Mouse (Mus musculus) thymus, postnatal 14 days (tissue): ENCODE measurements around the gene Sgpp1.

ENCODE experiments used
- DNase-seq: peaks from one replicate; pipeline ENCODE4 v3.0.0; 2021

The Sgpp1 gene

GRCm38 (mm10) chr12:75735246-75736200 is at the start of gene Sgpp1:
Gene Sgpp1, minus strand, starts transcription at chr12:75735729.
- DNase-seq: peak; percentile 91

- DNase-seq: no peak
Observed at GRCm38 (mm10) chr12:75784271-75784751, 48.8 kb upstream of the Sgpp1 start.

- DNase-seq: no peak
Observed at GRCm38 (mm10) chr12:75781995-75782394, 46.5 kb upstream of the Sgpp1 start.

- DNase-seq: no peak
Observed at GRCm38 (mm10) chr12:75781445-75781844, 45.9 kb upstream of the Sgpp1 start.

GRCm38 (mm10) chr12:75772424-75773034 is 37.0 kb upstream of the Sgpp1 start:
- peak; percentile 79 for DNase-seq

GRCm38 (mm10) chr12:75771410-75771809 is 35.9 kb upstream of the Sgpp1 start:
- DNase-seq: no peak

- peak; percentile 82 for DNase-seq
Observed at GRCm38 (mm10) chr12:75766885-75767317, 31.4 kb upstream of the Sgpp1 start.

GRCm38 (mm10) chr12:75766395-75766794 is 30.9 kb upstream of the Sgpp1 start:
- peak; percentile 45 for DNase-seq

- DNase-seq: no peak
Observed at GRCm38 (mm10) chr12:75765751-75766150, 30.2 kb upstream of the Sgpp1 start.

GRCm38 (mm10) chr12:75756387-75756786 is 20.9 kb upstream of the Sgpp1 start:
- no peak for DNase-seq

- no peak for DNase-seq
Observed at GRCm38 (mm10) chr12:75753730-75754129, 18.2 kb upstream of the Sgpp1 start.

- DNase-seq: no peak
Observed at GRCm38 (mm10) chr12:75752077-75752476, 16.5 kb upstream of the Sgpp1 start.

GRCm38 (mm10) chr12:75748574-75748973 is 13.0 kb upstream of the Sgpp1 start:
- no peak for DNase-seq

GRCm38 (mm10) chr12:75745697-75746290 is 10.3 kb upstream of the Sgpp1 start:
- DNase-seq: no peak

GRCm38 (mm10) chr12:75742101-75742500 is 6.6 kb upstream of the Sgpp1 start:
- no peak for DNase-seq

- no peak for DNase-seq
Observed at GRCm38 (mm10) chr12:75741273-75741672, 5.7 kb upstream of the Sgpp1 start.

GRCm38 (mm10) chr12:75740451-75740850 is 4.9 kb upstream of the Sgpp1 start:
- no peak for DNase-seq

GRCm38 (mm10) chr12:75739611-75740010 is 4.1 kb upstream of the Sgpp1 start:
- DNase-seq: no peak

- no peak for DNase-seq
Observed at GRCm38 (mm10) chr12:75736296-75736695, 767 bp upstream of the Sgpp1 start.

GRCm38 (mm10) chr12:75734891-75735245 is 661 bp downstream of the Sgpp1 start:
- DNase-seq: peak; percentile 57

GRCm38 (mm10) chr12:75734167-75734566 is 1.4 kb downstream of the Sgpp1 start:
- peak; percentile 27 for DNase-seq

- DNase-seq: peak; percentile 32
Observed at GRCm38 (mm10) chr12:75733331-75734070, 2.0 kb downstream of the Sgpp1 start.

- DNase-seq: no peak
Observed at GRCm38 (mm10) chr12:75731927-75732443, 3.5 kb downstream of the Sgpp1 start.
